Mouse (Mus musculus): ENCODE results near the gene Acot7.

The Acot7 gene

GRCm38 (mm10) chr4:152182205-152182604 is 4.3 kb downstream of the Acot7 start:
- DNase-seq (ENCODE audit: low spot score): no peak

DNA sequence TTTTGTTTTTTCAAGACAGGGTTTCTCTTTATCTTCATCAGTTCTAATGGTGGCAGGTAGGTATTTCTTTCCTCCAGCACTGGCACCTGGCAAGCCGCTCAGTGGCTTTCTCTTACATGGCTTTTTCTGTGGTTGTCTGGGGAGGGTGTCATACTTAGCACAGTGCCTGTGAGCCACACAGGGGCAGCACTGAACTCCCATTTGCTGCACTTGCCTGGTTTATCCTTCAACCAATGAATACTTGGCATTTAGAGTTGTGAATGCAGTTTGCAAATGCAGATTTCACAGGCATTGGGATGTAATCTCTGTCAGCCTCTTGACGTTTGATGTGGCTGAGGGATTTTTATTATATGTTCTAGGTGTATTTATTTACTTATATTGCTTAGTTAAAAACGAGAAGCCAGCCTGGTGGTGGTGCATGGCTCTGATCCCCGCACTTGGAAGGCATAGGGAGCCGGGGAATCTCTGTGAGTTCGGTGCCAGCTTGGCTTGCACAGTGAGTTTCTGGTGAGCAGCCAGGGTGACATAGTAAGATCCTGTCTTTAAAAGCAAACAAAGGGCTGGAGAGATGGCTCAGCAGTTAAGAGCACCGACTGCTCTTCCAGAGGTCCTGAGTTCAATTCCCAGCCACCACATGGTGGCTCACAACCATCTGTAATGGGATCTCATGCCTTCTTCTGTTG is 6.6 kb downstream of the Acot7 start:
- DNase-seq (ENCODE audit: low spot score): no peak

GRCm38 (mm10) chr4:152185137-152185509 is 7.2 kb downstream of the Acot7 start:
- no peak for DNase-seq (ENCODE audit: low spot score)

DNA sequence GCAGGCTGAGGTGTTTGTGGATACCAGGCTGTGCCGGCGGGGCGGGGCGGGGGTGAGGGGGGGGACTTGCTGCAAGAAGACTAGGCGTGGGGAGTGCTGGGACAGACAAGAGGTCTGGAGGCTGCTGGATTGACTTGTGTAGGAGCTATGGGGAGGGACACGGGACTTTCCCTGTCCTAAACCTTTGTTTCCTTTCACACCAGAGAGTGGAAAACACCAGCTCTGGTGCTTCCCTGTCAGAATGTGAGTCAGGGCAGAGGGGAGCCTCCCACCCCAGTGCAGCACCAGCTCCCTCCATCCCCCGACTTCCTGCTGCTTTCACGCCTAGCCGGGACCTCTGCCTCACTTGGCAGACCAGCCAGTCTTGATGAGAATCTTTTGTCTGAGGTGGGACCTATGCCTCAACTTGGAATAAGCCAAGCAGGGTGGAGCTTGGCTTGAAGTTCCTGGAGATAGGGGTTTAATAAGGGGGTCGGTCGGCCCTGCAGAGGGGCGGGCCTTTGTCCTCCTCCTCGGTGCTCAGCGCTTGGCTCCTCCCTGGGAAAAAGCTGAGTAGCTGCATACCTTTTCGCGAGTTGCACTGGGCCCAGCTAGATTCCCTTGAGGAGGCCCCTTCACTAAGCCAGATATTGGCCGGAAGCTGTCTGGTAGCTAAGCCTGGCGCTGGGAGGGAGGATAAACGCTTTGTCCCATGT is 7.7 kb downstream of the Acot7 start:
- DNase-seq (ENCODE audit: low spot score): peak; percentile 47

- no peak for DNase-seq (ENCODE audit: low spot score)
Measured at GRCm38 (mm10) chr4:152186205-152187082, 8.5 kb downstream of the Acot7 start.

GRCm38 (mm10) chr4:152187142-152187541 is 9.2 kb downstream of the Acot7 start:
- no peak for DNase-seq (ENCODE audit: low spot score)

- no peak for DNase-seq (ENCODE audit: low spot score)
Measured at GRCm38 (mm10) chr4:152188651-152189050, 10.7 kb downstream of the Acot7 start.

GRCm38 (mm10) chr4:152189071-152189470 is 11.1 kb downstream of the Acot7 start:
- DNase-seq (ENCODE audit: low spot score): no peak

DNA sequence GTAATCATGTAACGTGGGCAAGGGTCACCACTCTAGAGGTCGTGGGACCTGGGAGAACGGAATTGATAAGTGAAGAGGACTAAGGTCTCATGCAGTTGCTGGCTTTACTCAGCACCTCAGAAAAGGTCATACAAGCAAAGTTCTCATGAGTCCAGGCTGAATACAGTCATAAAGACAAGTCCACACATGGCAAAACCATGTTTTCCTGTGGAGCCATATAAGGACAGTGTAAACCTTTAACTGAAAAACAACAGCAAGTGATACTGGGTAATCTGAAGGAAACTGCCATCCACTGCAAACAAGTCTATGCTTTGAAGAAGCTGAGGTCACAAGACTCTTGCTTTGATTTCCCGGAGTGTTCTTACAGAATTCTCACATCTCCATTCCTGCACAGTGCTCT is 11.8 kb downstream of the Acot7 start:
- DNase-seq (ENCODE audit: low spot score): no peak

DNA sequence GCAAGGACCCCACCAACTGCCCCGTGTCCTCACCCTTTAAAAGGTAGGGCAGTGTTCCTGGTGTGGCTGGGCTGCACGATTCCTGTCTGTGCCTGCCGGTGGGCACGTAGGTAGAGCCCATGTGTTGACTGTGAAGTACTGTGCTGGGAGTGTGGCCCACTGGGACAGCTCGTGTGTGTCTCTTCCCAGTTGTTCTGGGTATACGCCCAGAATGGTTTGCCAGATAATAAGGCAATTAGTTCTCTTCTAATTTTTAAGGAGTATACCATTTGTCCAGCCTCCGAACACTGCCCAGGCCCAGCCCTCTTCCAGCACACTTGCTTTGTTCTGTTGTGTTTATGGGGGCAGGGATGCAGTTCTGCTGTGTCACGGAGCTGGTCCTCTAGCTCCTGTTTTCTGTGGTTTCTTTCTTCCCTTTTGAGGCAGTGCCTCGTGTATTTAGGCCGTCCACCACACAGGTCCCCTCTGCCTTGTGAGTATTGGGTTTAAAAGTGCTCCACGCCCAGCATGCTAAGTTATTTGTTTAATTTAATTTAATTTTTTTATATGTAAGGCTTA is 12.2 kb downstream of the Acot7 start:
- no peak for DNase-seq (ENCODE audit: low spot score)

DNA sequence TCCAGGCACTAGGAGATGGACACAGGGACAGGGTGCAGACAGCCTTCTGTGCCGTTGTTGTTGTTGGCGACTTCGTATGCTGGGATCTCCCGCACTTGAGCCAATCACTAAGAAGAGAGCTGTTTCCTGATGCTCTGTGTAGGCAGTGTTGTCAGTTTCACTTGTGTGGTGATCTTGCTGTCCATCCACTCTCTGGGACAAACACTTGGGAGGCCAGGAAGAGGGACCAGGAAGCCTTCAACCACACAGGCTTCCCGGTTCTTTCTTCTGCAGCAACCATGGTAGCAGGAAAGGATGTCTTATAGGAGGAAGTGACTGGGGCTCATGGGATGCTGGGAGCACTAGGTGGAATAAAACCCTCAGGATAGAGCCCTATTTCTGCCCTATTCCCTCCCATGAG is 12.8 kb downstream of the Acot7 start:
- DNase-seq (ENCODE audit: low spot score): no peak

DNA sequence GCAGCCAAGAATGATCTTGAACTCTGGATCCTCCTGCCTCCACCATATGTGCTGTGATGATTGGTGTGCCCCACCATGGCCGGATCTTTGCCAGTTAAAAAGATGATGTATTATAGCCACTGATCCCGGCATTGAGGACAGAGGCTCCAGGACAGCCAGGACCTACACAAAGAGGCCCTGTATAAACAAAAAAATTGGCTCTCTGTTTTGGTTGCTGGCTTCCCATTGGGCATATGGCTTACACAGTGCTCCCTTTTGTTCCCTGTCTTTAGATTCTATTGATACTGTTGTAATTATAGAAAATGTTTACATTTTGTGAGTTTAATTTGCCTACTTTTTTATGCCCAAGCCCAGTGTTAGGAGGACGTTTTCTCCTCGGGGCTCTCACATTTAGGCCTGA is 14.6 kb downstream of the Acot7 start:
- DNase-seq (ENCODE audit: low spot score): no peak

- no peak for DNase-seq (ENCODE audit: low spot score)
Measured at GRCm38 (mm10) chr4:152194476-152195175, 16.7 kb downstream of the Acot7 start.

GRCm38 (mm10) chr4:152196276-152196675 is 18.3 kb downstream of the Acot7 start:
- DNase-seq (ENCODE audit: low spot score): no peak

GRCm38 (mm10) chr4:152197545-152197944 is 19.6 kb downstream of the Acot7 start:
- DNase-seq (ENCODE audit: low spot score): no peak

DNA sequence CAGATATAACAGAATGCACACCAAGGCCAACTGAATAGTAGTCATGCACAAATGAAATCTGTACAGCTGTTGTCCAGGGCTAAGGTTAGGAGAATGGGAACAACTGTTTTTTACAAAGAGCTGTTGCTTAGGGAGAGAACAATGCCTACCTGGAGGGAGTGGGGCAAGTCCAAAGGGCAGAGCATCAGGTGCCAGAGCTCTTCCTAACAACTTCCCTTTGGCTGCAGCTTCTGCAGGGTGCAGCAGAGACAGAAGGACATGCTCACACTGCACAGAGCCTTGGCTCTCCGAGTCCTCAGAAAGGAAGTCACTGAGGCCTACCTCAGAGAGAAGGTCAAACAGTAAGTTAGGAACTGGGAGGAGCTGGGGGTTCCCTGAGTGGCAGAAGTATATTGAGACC is 21.7 kb downstream of the Acot7 start:
- DNase-seq (ENCODE audit: low spot score): no peak

DNA sequence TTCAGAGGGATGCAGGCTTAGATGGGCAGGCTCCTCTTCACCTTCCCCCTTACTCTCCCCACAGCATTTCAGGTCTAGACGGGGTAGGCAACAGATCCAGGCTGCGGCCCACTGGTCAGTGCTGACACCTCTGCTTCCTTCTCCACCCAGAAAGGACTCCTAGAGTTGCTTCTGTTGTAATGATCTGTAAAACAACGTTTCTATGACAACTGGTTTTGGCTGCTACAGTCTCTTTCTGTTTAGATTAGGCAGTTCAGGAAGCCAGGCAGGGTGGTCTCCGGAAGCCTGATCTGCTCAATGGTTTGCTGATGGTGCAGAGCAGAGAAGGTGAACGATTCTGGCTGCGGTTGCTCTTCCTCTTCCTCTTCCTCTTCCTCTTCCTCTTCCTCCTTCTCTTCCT is 23.6 kb downstream of the Acot7 start:
- DNase-seq (ENCODE audit: low spot score): no peak

DNA sequence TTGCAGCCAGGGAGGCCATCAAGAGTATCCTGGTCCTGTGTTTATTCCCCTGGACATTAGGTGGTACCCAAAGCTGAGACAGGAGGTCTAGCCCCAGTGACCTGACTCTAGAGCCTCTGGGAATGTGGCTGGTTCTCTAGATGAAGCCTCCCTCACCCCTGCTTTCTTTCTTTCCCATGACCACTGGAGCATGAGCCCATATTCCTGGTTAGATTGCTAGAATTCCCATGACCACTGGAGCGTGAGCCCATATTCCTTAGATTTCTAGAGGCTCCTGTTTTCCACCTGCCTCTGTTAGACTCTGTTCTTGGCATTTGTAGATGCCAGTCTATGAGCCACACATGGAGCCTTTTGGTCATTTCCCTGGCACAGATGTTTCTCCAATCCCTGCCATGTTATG is 24.5 kb downstream of the Acot7 start:
- no peak for DNase-seq (ENCODE audit: low spot score)

DNA sequence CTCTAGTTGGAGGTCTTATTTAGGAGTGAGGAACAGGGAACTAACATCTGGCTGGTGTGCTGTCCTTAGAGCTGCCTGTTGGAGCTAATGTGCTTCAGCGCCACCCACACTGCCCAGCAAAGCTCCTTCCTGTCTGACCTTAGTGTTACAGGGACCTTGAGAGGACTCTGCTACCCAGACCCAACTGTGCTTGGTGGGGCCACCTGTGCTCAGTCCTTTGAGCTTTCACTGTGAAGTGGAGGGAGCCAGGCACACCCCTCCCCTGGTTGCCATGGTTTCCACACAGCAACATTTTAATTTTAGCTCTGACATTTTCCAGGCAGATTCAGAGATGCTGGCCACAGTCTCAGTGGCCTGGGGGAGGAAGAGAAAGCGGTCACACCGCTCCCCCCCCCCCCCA is 25.0 kb downstream of the Acot7 start:
- no peak for DNase-seq (ENCODE audit: low spot score)

DNA sequence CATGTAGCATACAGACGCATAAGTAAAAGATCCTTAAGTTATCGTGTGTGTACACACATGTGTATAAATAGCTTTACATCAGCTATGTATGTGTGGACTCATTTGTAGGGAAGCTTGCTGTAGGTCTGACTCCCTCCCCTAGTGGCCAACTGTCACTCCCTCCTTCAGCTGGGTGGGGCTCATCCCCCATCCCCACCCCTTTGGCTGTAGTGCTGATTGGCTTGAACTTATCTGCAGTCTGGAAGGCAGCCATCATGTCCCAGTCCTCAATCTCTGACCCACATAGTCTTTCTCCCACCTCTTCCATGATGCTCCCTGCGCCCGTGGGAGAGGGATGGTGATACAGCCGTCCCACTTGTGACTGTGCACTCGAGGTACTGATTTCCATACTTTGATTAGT is 26.7 kb downstream of the Acot7 start:
- no peak for DNase-seq (ENCODE audit: low spot score)

DNA sequence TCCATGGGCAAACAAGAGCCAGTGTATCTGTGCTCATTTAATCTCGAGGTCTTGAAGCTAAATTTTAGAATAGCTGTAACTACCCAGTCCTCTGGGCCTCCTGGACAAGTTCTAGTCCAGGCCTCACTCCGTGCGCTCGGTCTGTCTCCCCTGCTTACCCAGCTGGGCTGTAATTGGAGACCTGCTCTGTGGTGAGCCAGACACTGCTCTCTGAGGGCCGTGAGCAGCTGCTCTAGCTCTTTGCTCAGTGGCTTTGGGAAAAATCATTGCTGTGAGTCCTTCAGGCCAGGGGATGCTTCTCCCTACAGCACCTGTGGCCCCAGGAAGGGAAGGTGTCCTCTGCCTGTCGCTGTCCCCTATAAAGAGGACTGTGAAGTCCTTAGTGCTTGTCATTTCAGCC is 28.3 kb downstream of the Acot7 start:
- DNase-seq (ENCODE audit: low spot score): no peak

GRCm38 (mm10) chr4:152209623-152210022 is 31.7 kb downstream of the Acot7 start:
- DNase-seq (ENCODE audit: low spot score): no peak

Measured in ovary, adult 18-20 months (tissue).